Mouse (Mus musculus) liver, postnatal 0 days (tissue): ENCODE data around the gene Scel. TPM values are rescaled to one million over a fixed set of nuclear protein-coding genes. Genes with fewer than 3 reads are reported as not detected.

ENCODE experiments used
- ATAC-seq: fragments of 200-750 bp; cut with Nextera tagmentation; 2 replicates; pipeline ENCODE4 v1.8.0; 2017; ENCODE audit warnings: mild to moderate bottlenecking, moderate library complexity
- DNase-seq: peaks from one replicate; pipeline ENCODE4 v3.0.0-alpha.2; 2016
- H3K27ac ChIP-seq: fragments of 300-500 bp; sonication (generic); 2 replicates; pipeline ENCODE4 v1.5.1; 2014; ENCODE audit warnings: antibody characterized with exemption, moderate library complexity, mild to moderate bottlenecking, low read depth
- H3K27me3 ChIP-seq: fragments of 300-500 bp; sonication (generic); 2 replicates; pipeline ENCODE4 v1.6.1; 2014; ENCODE audit warnings: low read length, control low read depth, mixed read lengths; ENCODE audit not compliant: insufficient read depth
- H3K36me3 ChIP-seq: fragments of 300-500 bp; sonication (generic); replicated peaks from 2 replicates; pipeline ENCODE4 v1.6.1; 2014; ENCODE audit warnings: mild to moderate bottlenecking, control low read depth, low read length, moderate library complexity, mixed read lengths; ENCODE audit not compliant: insufficient read depth
- H3K4me1 ChIP-seq: fragments of 300-500 bp; sonication (generic); 2 replicates; pipeline ENCODE4 v1.6.1; 2014; ENCODE audit warnings: antibody characterized with exemption, mild to moderate bottlenecking, control low read depth; ENCODE audit not compliant: insufficient read depth
- H3K4me2 ChIP-seq: fragments of 300-500 bp; sonication (generic); 2 replicates; pipeline ENCODE4 v1.6.1; 2014; ENCODE audit warnings: low read depth, mild to moderate bottlenecking, low read length, moderate library complexity, mixed read lengths
- H3K4me3 ChIP-seq: fragments of 300-500 bp; sonication (generic); 2 replicates; pipeline ENCODE4 v1.5.1; 2014; ENCODE audit warnings: low read depth, low read length
- H3K9ac ChIP-seq: fragments of 300-500 bp; sonication (generic); replicated peaks from 2 replicates; pipeline ENCODE4 v1.6.1; 2014; ENCODE audit warnings: mild to moderate bottlenecking, moderate library complexity
- H3K9me3 ChIP-seq: fragments of 300-500 bp; sonication (generic); 2 replicates; pipeline ENCODE4 v1.6.1; 2016; ENCODE audit warnings: mild to moderate bottlenecking, control low read depth, low read length, mixed read lengths
- CTCF ChIP-seq: sonication (generic); IDR thresholded peaks from 2 replicates; pipeline ENCODE4 v1.5.1; 2016; ENCODE audit warnings: antibody characterized with exemption, low read depth
- EP300 ChIP-seq: IDR thresholded peaks from 2 replicates; pipeline ENCODE4 v1.6.1; 2016; ENCODE audit warnings: antibody characterized with exemption, low read depth, mild to moderate bottlenecking
- WGBS: fragments of 180-500 bp; shearing (Covaris S2); extraction: QIAGEN DNeasy Blood & Tissue Kit; methylation state at CpG from one replicate; pipeline ENCODE4 v1.1.7; 2014; ENCODE audit not compliant: insufficient replicate concordance; 5-methylcytosine and 5-hydroxymethylcytosine counted together
- polyA plus RNA-seq: library from polyadenylated mRNA; unstranded; fragments of >200 nt; fragmentation: Nextera tagmentation; extraction: Ambion mirVana; gene quantifications from 2 replicates; pipeline ENCODE4 v1.2.1, GENCODE M21; 2015

Scel gene
- 0.07 TPM in 1 of 2 replicates, not detected in the other for polyA plus RNA-seq

DNA sequence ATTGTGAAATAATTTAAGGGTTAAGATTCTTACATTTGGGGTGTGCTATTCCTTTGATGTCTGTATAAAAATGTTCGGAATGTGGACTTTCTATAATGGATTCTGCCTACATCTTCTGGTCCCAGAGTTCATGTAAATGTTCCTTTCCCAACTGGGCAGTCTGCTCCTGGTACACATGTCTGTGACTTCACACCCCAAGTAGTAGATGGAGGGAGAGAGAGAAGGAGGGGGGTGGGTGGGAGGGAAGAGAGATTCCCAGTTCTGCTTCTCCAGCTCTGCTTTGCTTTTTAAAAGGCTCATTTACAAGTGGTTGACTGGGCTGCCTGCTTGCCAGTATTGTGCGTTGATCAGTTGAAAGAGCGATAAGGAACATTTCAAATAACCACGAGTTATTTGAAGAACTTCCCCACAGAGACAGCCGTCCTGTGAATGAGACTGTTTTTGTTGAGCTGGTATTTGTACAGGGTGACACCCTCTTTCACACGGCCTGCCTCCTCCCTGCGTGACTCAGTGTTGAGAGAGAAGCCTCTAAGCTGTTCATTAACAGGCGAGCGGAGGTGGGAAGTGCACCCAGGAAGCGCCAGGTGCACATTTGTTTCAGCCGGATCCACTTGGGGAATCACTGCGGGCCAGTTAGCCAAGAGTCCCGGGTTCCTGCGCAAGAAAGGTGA lies at the start of gene Scel:
Gene Scel (plus strand): TSS at position 541 of the 671 bp plus-strand sequence.
- WGBS: 18% methylated on average over 14 of the region's 14 CpGs
- ATAC-seq (peak; percentile 98), DNase-seq (peak; percentile 49)
- Histone ChIP-seq H3K27me3 (no peaks in the 10 kb centered on the region), H3K36me3 (no peaks in the 10 kb centered on the region), H3K4me2 (peak within 1 kb of the TSS; percentile 50), H3K9me3 (no peaks in the 10 kb centered on the region), H3K27ac (no peak within 1 kb of the TSS), H3K4me3 (no peak within 1 kb of the TSS), H3K4me1 (no peaks in the 10 kb centered on the region), H3K9ac (no peak within 1 kb of the TSS)
- TF ChIP-seq CTCF (no peak), EP300 (no peak)

DNA sequence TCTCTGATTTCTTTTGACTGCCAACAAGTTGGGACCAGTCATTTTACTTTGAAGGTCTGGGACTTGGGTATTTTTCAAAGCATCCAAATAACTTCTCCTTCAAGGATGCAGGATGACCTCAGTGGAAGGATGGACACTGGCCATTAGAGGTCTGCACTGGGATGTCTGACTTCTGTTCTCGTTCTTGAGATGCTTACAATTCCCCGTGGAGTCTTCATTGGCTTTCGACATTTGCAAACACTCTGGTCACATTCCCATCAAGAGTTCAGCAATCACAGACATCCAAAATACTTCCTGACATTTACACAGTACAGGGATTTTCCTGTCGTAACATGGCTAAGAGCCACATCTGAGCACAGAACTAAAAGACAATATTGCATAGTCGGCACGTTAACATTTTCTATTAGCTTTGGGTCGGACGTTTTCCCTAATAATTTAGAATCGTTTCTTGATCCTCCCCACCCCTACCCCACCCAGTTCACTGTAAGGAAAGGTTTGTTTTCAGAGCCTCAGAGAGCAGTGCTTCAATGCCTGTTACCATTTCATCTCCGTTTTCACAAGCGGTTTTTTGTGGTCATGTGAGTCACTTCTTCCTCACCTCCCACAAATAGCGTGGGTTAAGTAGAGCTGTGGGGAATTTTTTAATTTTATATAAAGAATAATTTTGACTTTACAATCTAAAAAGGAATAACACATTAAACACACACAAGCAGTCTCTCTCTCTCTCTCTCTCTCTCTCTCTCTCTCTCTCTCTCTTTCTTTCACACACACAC lies 44.3 kb upstream of the Scel start:
- 69% methylated on average over 12 of the region's 12 CpGs for WGBS
- Histone ChIP-seq H3K9ac (no peak overlapping the region), H3K4me2 (peak overlapping the region; percentile 61; the same call in 1 of the 2 replicates), H3K27ac (no peak overlapping the region), H3K27me3 (no peaks in the 10 kb centered on the region), H3K9me3 (no peaks in the 10 kb centered on the region), H3K4me1 (no peaks in the 10 kb centered on the region), H3K36me3 (no peaks in the 10 kb centered on the region), H3K4me3 (no peak overlapping the region)
- ATAC-seq (no peak), DNase-seq (no peak)
- TF ChIP-seq EP300 (no peak), CTCF (no peak)

DNA sequence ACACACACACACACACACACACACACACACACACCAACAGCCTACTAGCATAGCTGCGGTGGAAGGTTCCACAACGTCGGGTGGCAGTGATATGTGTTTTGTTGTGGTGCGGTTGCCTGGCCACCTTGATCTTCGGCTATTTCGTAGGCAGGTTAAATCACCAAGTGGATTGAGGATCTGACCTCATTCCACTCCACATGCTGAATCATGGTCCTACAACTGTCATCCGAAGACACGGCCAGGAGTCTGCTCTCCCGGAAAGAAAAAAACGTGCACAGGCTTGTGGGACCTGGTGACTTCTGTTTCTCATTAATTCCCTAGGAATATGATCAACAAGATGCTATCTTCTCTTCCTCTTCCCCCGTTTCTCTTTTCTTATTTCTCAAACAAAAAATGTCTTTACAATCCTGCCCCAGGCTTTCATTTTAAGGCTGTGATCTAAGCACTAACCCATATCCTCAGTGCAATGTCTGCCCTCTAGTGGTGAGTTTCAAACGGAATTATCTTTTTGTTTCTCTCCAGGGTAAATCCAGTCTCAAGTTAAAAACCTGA lies 43.6 kb upstream of the Scel start:
- Histone ChIP-seq H3K27me3 (no peaks in the 10 kb centered on the region), H3K4me3 (peak overlapping the region; percentile 27), H3K4me2 (peak overlapping the region; percentile 61), H3K9me3 (no peaks in the 10 kb centered on the region), H3K27ac (no peak overlapping the region), H3K4me1 (no peaks in the 10 kb centered on the region), H3K36me3 (no peaks in the 10 kb centered on the region), H3K9ac (no peak overlapping the region)
- DNase-seq: no peak
- TF ChIP-seq CTCF: peak; percentile 83
- no peak for TF ChIP-seq EP300
- peak; percentile 78 for ATAC-seq
- WGBS: 37% methylated on average over 12 of the region's 12 CpGs

DNA sequence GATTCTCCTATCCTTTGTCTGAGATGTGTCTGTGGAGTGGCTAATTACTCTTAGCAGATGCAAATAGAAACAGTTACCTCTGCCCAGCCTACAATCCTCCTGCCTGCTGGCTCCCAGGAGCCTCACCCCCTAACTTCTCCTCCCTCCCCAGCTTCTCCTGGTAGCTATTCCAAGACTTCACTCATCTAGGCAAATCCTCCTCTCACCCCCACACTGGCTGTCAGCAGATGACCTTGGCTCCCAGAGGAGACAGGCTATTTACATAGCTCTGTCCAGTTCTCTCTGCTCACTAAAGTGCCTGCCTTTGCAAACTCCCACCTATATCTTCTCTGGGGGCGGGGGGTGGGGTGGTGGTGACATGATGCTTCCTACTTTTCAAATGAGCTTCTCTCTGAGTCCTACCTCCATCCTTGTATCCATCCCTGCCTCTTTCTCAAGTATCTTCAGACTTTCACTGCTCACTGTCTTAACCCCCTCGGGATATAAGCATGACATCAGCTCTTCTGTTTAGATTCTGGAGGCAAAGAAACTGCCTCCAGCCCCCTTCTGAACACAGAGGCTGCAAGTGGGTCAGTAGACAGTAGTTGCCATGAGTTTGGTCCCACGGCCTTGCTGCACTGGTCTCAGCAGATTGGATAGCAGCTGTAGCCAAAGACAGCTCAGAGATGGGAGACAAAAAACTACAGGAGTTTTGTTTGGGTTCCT lies 41.9 kb upstream of the Scel start:
- Histone ChIP-seq H3K9me3 (no peaks in the 10 kb centered on the region), H3K9ac (no peak overlapping the region), H3K4me3 (no peak overlapping the region), H3K4me1 (no peaks in the 10 kb centered on the region), H3K27me3 (no peaks in the 10 kb centered on the region), H3K36me3 (no peaks in the 10 kb centered on the region), H3K4me2 (no peak overlapping the region), H3K27ac (no peak overlapping the region)
- TF ChIP-seq CTCF (no peak), EP300 (no peak)
- DNase-seq (no peak), ATAC-seq (no peak)
- 34% methylated on average over 3 of the region's 3 CpGs for WGBS

DNA sequence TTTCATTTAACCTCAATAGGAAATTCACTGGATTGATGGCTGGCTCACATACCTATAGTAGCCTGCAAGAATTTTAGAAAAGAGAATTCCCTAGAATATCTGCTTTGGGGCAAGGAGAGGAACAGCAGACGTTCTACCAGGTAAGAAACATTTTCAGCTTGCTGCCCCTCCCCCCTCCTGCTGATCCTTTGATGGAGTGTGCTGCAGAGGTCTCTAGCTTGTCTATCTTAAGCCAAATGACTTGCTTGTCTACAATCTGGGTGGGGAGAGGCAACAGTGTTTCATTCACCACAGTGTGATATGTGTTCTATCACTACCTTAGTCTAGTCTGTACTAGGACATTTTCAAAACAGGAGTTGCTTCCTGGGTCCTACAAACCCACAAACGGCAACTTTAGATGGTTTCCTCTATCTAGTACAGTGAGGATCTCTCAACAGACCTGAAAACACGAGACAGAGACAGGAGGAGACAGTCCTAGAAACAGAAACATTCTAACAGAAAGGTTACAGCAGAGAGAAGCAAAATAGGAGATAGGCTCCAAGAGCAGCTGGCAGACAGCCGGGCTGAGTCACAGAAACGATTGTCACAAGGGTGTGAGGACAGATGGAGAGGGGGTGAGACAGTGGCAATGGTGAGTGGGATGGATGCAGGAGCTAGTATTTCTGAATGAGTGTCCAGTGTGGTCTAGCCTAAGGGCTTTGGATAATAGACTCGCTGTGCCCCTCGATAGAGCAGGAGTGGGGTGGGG lies 41.2 kb upstream of the Scel start:
- ATAC-seq (no peak), DNase-seq (no peak)
- H3K27ac ChIP-seq: no peak overlapping the region
- 46% methylated on average over 7 of the region's 7 CpGs for WGBS
- H3K4me3 ChIP-seq: no peak overlapping the region
- H3K4me2 ChIP-seq: no peak overlapping the region
- TF ChIP-seq EP300 (no peak), CTCF (no peak)
- H3K27me3 ChIP-seq: no peaks in the 10 kb centered on the region
- no peaks in the 10 kb centered on the region for H3K9me3 ChIP-seq
- H3K36me3 ChIP-seq: no peaks in the 10 kb centered on the region
- H3K9ac ChIP-seq: no peak overlapping the region
- H3K4me1 ChIP-seq: no peaks in the 10 kb centered on the region
